Mouse (Mus musculus): ENCODE results near the gene Rreb1.
A peak's percentile ranks its signal among the peaks of the same experiment; 100 is the strongest.

Gene Rreb1

DNA sequence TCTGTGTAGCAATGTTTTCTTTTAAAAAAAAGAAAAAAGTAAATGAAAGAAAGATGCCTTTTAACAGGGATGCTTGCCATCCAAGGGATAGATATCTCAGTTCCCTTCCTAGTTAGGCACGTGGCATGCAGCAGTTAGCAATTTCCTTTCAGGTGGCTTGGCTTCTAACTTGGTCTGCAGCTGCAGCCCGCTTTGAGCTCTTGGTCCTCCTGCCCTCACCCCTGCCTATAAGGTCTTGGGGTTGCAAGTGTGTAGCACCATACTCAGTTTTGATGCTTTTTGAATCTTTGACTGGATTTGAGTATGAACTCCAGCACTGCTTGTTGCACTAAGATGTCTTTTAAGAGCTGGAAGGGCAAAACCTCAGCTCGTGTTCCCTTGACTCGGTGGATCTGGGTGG is 144.9 kb downstream of the Rreb1 start:
- no peak for DNase-seq

DNA sequence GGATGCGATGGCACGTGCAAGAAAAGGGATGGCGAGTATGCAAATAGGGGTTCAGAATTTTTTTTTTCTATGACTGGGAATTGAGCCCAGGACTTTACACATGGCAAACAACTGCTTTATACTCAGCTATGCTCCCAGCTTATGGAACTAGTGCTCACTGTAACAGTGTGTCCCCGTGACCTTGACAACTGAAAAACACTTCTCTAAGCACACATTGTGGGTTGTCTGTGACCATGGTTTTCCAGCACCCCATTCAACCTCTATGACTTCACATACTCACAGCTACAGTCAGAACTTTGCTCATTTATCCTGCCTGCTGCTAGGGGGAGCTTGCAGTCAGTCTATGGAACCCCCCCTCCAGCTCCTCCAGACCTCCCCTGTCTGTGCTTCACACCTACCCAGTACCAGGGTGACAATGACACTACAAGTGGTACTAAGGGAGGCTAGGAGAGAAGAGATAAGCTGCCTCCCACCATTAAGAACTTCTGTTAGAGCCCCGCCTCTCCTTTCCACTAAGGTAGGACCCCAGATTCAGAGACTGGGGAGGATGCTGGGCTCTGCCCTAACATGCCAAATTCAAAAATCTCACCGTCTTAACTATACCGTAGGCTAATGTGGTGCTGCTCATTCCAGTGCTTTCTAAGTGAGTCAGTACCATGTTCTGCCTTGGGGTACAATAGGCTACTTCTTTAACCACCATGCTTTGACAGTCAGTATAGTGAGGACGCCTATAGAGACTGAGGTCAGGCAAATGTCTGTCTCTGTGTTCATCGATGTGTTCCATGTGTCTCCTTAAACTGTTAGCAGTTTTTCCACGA is 145.7 kb downstream of the Rreb1 start:
- DNase-seq, result no peak

DNA sequence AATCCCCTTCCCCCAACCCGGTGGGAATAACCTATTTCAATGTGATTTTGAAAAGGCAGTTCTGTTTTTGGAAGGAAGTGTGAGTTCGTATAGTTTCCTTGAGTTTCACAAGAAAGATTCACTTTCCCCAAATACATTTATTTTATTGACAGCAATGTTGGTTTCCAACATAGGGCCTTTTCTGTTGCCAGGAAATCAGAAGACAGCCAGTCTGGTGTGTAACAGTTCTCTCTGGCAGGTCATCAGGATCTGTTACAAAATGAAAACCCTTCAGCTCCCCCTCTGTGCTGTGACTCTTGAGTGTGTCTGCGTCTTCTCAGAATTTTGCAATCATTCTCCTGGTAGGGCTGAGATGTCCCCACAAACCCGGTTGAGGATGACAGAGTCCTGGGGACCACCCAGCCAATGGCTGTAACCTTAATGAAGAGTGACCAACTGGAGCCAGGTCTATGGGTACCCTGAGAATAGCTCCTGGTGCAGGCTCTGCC is 146.3 kb downstream of the Rreb1 start:
- DNase-seq, result no peak

DNA sequence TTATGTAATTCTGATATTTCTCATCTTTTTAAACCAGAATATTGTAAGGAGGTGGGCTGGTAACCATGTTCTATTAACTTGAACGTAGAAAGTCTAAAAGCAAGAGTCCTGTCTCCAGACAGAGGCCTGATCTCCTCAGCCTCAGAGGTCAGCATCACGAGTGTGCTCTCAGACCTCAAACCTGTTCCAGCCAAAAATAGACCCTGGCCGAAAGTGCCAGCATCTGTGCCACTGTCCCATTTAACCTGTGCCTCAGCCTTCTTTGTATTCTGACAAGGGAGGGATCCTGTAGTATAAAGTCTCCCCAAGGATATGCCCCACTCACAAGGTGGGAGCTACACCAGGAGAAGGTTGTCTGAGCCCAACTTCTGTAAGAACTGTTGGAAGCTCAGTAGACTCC is 148.2 kb downstream of the Rreb1 start:
- no peak for DNase-seq

DNA sequence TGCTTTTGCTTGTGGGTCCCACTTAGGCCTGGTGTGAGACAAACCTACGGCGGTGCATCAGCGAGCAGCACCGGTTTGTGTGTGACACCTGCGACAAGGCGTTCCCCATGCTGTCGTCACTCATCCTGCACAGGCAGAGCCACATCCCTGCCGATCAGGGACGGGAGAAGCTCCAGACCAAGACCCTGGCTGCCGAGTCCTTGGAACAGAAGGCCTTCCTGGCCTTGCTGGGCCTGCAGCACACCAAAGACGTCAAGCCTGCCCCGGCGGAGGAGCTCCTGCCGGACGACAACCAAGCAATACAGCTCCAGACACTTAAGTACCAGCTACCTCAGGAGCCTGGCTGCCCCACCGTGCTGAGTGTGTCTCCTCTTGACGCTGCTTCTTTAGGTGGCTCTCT is 151.3 kb downstream of the Rreb1 start:
- no peak for DNase-seq

DNA sequence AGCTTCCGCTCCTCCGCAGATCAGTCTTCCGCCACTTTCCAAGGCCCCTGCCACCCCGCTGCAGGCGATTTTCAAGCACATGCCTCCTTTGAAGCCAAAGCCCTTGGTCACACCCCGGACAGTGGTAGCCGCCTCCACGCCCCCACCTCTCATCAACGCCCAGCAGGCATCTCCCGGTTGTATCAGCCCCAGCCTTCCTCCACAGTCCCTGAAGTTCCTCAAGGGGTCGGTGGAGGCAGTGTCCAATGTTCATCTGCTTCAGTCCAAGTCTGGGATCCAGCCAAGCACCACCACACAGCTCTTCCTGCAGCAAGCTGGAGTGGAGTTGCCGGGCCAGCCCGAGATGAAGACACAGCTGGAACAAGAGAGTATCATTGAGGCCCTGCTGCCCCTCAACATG is 151.9 kb downstream of the Rreb1 start:
- no peak for DNase-seq

DNA sequence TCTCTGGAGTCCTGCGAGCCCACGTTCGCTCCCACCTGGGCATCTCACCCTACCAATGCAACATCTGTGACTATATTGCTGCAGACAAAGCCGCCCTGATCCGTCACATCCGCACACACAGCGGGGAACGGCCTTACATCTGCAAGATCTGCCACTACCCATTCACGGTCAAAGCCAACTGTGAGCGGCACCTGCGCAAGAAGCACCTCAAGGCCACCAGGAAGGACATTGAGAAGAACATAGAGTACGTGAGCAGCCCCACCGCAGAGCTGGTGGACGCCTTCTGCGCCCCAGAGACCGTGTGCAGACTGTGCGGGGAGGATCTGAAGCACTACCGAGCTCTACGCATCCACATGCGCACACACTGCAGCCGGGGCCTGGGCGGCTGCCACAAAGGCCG is 152.4 kb downstream of the Rreb1 start:
- DNase-seq, result no peak

DNA sequence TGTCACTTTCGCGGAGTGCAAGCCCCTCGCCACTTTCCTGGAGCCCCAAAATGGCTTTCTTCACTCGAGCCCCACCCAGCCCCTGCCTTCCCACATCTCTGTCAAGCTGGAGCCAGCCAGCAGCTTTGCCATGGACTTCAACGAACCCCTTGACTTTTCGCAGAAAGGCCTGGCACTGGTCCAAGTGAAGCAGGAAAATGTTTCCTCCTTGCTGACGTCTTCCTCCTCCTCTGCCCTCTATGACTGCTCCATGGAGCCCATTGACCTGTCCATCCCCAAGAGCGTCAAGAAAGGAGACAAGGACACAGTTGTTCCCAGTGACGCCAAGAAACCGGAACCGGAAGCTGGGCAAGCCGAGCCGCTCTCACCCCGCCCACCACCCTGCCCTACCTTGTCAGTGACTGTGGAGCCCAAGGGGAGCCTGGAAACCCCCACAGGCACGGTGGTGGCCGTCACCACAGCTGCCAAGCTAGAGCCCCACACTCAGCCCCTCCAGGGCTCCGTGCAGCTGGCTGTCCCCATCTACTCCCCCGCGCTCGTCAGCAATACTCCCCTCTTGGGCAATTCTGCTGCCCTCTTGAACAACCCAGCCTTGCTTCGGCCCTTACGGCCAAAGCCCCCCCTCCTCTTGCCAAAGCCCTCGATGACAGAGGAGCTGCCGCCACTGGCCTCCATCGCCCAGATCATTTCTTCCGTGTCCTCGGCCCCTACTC is 153.2 kb downstream of the Rreb1 start:
- DNase-seq, result no peak

DNA sequence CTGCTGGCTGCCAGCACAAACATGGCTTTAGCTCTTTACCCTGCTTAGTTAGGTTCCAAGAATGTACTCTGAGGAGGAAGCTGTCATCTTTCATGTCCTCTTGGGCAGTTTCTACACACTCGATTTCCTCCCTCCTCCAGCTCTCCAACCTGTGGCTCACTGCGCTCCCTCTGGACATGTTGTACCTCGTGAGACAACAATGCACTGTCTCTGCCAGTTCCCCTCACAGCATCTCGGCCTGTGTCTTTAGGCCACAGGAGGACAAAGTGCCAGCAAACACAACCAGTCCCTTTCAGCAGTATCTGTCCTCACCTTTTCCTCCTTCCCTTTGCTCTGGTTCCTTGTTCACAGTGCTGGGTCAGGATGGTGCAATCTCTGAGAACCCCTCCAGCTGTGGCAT is 155.9 kb downstream of the Rreb1 start:
- DNase-seq, result no peak

DNA sequence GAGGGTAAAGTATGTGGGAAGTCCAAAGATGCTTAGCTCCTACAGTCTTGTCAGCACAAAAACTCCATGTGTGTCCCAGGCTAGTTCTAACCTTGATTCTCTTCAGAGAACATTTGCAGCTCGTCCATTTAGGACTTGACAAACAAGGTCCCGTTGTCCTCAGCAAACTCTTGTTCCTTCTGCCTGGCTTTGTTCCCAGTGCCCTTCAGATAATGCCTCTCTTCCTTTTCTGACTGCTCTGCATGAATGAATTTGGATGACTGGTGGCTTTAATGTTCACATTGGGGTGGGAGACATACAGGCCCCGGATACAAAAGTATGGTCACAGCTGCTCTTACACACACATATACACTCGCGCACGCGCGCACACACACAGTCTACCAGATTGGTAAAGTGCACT is 156.7 kb downstream of the Rreb1 start:
- no peak for DNase-seq

DNA sequence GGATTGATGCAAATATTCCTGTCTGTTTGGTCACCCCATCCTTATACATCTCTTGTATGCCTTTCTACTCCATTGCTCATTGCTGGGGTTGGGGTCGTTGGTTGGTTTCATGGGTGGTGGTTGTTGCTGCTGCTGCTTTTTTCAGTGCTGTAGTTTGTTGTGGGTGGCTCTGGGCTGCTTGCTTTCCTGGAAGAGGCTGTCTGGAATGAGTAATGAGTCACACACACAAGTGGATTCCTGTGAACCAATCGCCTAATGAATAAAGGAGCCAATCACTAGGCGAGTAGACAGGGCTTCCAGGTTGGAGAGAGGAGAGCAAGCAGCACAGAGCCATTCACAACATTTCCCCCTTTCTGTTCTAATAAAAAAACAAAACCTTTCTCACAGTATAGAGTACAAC is 158.2 kb downstream of the Rreb1 start:
- DNase-seq, result no peak

DNA sequence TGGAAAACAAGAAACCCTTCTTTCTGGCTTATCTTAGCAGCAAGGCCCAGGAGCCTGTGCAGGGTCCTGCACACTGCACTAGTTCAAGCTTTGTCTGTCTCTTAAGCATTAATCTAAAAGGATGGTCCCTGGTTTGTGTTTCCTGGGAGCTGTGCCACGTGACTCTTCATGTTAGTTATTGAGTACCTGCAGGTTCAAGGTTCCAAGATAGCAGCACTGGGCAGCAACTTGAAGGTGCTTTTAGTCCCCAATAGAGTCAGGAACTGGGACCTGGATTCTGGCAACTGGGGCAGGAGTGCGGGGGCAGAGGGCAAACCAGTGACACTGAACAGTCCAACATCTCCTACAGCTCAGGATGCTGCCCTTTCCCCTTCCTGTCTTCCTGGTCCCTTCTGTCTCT is 162.0 kb downstream of the Rreb1 start:
- no peak for DNase-seq

DNA sequence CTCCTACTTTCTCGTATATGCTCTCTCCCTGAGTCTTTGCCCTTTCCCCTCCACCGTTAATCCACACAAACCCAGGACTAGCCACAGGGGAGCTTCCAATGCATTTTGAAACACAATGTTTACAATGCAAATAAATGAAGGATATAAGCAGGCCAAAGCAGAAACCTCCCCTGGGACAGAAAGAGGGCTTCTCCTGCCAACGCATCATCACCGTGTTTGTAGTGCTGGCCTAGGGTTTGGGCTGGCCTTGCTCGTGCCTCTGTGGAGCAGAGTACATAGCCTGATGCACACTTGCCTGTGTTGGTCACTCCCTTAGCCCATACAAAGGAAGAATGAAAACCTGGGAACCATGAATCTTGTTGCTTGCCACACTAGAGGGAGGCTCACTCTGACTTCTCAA is 162.4 kb downstream of the Rreb1 start:
- no peak for DNase-seq

DNA sequence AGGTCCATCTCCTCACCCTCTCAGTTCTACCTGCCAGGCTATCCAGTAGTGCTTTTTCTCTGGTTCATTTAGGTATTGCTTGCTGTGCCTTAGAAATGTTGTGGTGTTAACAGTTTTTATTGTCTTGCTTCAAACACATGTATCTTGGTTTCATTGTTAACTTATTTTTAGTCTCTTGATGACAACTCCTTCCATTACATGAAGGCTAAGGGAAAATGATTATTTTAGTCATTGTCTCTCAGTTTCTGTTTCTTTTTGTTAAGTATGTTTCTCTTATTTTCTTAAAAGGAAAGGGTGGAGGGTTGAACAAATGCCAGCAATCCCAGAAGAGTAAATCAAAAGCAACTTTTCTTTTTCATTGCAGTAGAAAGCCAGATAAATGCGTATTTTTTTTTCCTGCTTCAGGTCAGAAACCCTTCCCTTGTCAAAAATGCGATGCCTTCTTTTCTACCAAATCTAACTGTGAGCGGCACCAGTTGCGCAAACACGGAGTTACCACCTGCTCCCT is 163.0 kb downstream of the Rreb1 start:
- DNase-seq, result no peak

DNA sequence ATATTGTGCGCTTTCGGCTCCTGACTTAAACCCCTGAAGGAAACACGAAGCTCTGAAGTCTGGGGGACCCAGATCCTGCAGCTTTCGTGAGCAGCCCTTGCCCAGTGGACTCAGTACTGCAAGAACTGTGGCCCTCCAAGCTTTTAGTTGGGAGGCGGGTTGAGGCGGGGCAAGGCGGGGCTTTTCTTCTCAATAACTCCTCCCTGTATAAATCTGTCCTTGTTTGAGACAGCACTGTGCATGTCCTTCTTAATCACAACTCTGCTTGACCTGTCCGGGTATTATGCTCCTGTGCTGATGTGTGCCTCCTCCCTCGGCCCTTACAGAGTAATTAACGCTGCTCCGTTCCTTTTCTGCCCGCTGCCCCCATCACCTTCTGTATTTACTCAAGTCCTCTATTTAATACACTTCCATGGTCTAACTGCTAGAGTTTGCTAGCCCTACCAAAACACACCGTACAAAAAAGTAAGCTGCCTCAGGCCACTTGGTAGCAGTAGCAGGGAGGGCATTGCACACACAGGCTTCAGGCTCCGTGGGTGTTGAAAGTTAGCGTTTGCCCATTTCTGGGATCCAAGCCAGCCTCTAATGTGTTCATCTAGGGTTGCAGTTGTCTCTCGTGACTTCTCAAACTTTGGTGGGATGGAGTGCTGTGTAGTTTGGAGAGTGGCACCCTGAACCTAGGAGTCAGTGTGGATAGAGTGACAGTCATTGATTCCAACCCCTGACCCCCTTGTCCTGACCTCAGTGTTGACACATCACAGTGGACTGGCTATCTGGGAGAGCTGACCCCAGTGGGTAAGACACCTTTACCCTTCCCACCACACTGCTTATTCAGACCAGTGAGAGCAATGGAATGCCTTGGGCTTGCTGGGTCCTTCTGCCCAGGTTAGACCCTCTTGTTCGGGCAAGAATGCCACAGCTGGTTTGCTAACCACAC is 164.0 kb downstream of the Rreb1 start:
- DNase-seq, result no peak

DNA sequence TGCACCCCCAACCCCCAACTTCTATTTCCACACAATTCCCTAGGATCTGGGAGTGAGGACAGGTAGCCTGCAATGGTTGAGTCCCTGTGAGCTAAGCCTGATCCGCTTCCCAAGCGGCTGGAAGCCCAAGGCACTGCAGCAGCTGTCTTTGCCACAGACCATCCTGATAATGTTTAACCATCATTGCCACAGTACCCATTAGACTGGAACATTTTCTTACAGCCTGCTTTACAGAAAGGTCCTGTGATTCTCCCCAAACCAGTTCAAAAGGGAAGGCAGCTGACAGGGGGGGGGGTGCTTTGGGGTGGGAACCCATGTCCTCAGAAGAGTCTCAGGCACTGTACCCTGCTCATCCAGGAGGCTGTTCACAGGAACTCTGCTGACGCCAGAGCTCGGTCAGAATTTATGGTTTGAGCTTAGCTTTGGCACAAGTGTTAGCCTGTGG is 164.7 kb downstream of the Rreb1 start:
- no peak for DNase-seq

DNA sequence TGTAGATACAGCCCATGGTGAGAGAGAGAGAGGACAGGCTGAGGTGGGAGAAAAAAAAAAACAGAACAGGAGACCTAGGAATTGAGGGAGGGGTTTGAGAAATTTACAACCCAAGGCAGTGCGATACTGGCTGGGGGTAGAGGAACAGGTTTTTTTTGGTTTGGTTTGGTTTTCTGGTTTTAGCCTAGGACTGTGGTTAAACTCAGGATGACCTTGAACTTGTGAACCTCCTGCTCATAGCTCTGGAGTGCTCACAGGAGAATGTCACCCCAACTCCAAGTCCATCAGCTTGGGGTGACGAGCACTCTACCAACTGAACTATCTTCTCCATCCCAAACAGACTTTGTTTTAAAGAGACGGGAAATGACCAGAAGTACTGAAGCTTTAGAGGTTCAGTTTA is 165.3 kb downstream of the Rreb1 start:
- no peak for DNase-seq

DNA sequence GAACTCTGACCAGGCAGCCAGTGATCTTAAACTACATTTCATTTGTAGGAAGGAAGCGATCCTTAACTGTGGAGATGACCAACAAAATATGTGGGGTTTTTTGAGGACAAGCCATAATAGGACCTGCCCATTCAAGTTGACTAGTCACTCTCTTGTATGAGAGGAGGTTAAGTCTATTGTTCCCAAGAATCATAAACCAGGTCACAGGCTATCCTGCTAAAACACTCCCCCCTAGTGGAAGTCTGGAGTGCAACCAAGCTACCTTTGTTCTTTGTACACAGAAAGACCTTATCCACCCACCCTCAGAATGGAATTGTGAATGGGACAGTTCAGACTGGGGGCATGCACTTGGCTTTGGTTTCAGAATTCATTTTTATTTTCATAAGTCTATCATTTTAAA is 166.1 kb downstream of the Rreb1 start:
- DNase-seq, result peak; percentile 38 to 53

DNA sequence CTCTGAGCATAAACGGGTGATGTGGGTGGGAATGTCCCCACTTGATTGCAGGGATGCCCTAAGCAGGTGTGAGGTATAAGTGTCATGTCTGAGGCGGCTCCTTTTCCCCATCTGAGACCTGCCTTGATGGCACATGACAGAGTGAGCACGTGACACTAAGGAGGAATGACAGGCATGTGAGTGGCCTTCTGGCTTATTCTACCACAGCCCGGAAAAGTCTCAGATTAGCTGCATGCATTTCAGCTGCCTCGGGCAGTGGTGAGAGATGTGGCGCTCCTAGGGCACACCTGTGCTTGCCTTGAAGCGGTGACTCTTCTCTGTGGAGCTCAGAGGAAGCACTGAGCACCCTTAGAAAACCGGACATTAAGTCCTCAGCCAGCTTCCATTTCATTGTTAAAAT is 167.2 kb downstream of the Rreb1 start:
- DNase-seq, result peak in 1 of 2 experiments; percentile 39

DNA sequence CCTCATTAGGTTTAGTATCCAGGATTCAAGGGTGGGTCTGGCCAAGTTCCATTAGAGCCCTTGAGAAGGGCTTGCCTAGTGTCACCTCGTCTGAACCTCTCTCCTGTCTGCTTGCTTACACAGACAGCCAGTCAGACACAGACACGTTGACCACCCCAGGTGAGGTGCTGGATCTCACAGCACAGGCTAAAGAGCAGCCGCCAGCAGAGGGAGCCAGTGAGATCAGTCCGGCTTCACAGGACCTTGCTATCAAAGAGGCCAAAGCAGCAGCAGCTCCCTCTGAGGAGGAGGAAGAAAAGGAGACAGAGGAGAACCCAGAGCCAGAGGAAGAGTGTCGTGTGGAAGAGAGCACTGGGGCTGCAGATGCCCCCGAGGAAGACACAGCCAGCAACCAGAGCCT is 168.5 kb downstream of the Rreb1 start:
- peak; percentile 92 to 95 for DNase-seq

DNA sequence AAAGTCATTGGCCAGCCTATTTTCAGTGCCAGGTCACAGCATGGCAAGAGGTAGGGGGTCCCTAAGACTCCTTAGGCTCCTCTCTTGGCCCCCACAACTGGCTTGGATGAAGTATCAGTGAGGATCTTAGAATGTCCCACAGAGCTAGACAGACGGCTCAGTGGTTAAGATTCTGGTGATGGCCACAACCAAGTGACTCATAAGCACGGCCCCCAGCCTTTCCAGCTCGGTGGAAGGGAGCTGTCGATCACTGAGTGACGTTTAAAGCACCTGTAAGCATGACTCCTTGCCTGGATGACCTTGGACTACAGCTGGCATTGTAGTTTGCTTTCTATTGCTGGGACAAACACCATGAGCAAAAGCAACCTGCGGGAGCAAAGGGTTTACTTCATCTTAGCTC is 174.8 kb downstream of the Rreb1 start:
- DNase-seq, result no peak

DNA sequence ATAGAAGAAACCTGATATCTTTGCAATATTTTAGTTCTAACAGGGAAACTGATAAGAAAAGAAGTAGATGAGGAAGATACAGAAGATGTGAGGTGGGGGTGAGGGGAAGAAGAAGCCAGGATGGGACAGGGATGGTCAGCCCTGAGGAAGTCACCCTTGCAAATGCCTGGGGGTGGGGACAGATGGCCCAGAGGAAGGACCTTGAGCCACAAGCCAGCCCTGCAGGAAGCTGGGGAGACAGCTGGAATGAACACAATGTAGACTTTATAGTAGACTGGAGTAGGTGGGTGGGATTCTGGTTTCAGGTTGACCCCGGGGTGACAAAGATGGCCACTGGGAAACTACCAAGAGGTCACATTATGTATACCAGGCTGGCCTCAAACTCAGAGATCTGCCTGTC is 176.1 kb downstream of the Rreb1 start:
- DNase-seq, result no peak

Data from cerebellum, postnatal 14 days (tissue).